Mouse (Mus musculus): ENCODE results near the gene Olfr957.

Gene Olfr957

DNA sequence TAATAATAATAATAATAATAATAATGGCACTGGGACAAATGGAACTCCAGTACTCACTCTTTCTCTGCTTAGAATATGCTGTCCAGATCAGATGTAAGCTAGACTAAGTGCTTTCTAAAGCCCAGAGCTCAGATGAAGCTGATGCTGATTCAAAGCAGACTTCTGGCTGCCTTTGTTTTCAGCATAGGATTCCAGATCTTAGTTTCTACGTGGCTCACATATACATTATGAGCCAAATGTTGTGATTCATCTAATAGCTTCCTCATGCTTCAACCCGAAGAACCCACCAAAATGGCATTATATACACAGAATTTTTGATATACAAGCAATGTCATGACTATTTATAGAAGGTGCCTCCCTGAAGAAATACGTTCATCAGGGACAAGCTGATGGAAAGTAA lies at the start of gene Olfr957:
Gene Olfr957 (minus strand): TSS at position 279 of the 400 bp plus-strand sequence.
- DNase-seq = no peak

DNA sequence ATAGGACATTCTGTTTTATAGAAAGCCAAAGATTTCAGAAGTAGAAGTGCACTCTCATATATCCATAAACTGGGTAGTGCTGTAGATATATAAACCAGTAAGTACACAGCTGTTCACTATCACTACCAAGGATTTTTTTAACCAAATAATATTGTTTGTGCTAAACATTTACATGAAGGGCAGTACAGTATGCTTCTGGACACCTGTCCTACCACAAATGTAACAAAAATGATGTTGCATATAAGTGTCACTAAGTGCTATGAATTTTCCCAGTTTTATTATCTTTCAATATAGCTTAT lies 42.7 kb upstream of the Olfr957 start:
- DNase-seq = no peak

DNA sequence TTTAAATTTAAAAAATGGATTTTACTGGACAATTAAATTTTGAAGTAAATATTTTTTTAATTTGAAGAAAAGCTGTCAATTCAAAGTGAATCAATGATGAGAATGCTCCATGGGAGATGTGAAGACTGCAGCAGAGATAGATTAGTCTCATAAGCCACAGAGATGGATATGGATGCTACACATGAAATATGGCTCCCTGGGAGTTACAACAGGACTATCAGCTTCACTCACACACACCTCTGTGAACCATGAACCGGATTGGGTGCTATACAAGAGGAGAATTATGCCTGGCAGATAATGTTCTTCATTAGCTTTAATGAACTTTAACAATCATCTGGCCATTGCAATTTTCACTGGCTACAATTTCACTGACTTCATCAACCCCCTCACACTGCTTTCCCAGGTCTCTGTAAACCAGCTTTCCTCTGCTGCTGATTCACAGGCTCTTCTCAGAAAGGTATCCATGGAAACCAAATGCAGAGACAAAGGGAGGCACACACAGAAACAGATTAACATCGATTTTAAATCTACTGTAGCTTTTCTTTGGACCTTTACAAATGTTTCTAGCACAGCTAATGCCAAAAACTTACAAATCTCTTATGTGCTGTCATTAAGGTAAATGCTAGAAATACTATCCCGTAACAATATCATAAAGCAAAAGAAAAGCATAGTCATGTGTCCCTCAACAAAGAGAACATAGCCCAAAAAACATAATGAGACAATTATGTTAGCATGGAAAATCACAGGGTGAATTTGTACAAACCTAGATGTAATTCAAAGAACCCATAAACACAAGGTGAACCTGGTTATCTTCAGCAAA lies 42.1 kb upstream of the Olfr957 start:
- DNase-seq = peak; percentile 20

DNA sequence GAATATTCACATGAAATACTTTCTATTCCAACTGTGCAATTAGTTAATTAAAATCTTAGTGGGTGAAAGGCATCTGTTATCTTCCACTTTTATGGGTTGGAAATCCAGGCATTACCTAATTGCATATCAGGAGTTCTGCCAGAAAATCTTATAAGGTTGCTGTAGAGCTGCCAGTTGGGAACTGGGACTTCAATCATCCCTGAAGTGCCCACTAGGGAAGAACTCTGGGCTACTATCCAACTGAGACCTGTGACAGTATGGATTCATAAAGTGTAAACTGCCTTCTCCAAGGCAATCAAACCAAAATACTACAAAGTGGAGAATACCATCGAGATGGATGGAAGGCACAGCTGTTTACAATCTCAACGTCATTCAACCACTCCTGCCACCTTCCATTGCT lies 38.3 kb upstream of the Olfr957 start, which contains the start of gene Olfr958:
Gene Olfr958 (minus strand): TSS at position 109 of the 400 bp plus-strand sequence.
- DNase-seq = no peak

DNA sequence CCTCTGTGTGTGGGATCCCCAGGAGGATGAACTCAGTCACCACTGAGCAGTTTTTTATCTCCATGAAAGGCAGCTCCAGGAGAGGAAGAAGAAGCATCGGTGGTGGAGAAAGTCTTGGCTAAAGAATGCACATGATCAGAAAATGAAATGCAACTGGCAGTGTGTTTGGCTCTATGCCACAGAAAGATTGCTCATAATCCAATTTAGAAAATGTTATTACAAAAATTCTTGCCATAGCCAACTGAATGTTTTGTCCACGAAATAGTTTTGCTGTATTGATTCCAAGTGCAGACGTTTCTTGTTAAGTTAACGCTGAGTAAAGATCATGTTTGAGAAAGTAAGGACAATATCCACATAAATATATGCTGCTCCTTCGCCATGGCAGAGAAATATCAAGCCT lies 35.2 kb upstream of the Olfr957 start:
- DNase-seq = no peak

DNA sequence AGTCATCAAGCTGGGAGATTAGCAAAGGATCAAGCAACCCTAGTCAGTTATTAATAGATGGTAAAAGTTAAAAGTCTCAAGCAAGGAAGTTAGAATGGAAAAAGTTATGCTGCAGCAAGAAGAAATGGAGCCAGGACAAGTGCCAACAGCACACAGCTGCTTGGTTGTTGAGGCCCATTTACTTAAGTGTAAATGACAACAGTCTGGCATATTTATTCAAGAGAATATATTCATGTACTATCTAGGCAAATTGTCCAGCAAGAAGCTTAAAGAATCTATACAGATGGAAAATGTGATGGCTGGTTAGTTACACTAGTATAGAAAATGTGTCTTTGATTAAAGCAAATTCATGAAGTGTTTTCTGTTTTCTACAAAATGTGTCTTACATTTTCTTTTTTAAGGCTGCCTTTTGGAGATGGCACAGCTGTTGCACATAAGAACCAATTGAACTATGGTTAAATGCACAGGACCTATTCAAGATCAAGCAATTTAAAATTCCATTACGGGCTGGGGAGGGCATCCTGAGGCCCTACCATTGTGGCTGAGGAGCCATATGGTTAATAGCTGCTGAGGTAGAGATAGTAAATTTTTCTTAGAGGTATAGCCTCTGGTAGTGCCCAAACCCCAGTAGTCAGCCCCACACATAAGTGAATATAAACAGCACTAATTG lies 8.1 kb upstream of the Olfr957 start:
- DNase-seq = no peak

DNA sequence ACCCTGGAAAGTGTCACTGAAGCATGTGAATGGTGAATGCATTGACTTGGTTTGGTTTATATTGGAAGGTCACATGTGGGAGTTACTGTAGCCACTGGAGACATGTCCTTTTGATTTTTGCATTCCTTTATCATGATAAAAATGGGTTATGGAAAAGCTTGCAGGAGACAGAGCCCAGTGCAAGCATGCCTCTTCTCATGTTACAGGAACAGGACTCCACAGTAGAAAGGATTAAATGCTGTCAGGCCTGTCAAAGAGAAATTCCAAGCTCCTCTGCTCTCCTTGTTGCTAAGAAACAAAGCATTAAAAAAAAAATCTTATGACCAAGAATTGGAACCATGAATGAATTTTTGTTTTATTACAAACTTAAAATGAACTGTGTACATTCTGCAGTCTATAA lies 3.0 kb upstream of the Olfr957 start:
- DNase-seq = no peak

DNA sequence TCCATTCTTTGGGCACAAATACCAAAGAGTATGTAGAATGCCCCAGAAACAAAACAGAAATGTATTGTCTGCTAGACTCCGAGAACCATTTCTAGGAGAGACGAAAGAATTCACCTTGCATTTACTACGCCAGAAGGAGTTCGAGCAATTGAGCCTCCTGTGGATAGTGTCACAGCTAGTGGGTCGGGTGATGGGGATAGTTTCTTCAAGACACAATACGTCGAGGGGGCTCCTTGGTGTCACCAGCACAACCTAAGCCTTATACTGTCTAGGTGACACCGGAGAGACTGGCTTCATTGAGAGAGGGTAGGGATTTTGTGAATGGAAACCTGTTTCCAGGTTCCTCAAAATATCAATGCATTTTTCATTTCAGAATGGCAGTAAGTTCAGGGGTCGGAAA lies 6.2 kb downstream of the Olfr957 start:
- no peak for DNase-seq

DNA sequence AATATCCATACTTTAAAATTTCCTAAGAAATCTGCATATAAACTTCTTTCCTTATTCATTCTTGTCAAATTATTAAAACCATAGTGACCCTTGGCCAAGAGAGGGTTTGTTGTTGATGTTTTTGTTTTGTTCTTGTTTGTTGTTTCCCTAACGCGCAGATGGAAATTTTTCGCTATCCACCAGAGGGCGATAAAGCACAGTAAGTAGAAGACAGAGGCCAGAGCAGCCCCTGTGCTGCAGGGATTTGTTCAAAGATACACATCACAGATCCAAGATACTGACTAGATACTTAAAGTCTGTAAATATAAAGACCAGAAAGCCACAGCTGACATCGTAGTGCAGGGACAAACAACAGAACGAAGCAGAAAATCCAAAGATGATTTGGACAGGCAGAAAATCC lies 6.6 kb downstream of the Olfr957 start:
- peak; percentile 21 for DNase-seq

DNA sequence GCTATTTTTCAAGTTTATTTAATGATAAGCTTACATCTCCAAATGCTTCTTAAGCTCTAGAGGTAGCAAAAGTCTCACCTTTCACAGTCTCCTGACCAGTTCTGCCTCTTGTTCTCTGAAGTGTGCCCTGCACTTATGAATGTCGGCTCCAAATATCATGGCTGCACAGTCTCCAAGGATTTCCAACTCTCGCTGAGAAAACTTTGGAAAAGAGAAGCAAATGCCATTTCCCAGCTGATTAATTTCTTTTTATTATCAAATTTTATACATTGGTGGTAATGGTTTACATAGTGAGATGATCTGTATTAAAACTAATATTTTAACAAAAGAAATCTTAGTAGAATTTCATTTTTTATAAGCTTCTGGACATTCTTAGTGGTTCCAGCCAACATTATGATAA lies 21.7 kb downstream of the Olfr957 start, which contains the start of gene Olfr44:
Gene Olfr44 (minus strand): TSS at position 101 of the 400 bp plus-strand sequence.
- DNase-seq = no peak

DNA sequence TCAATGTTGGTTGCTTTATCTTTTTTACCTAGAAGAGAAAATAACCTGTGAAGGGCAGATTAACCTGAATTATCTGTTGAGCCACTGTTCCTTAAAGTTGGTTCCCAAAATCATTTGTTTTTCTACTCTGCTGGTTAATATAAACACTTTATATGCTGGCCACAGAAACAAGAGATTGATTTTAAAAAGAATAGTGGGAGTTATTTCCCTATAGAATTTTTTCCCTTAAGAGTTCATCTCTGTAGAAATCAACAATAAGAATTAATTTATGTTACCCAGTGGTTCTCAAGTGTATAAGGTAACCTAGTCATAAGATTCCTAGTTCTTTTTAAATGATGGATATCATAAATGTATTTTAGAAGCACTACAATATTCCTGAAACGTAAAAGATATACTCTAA lies 43.8 kb downstream of the Olfr957 start, which contains the start of gene Olfr955:
Gene Olfr955 (minus strand): TSS at position 101 of the 400 bp plus-strand sequence.
- DNase-seq = no peak

Data from right cerebral cortex, postnatal 25 days (tissue).